In the genomic region with DNA sequence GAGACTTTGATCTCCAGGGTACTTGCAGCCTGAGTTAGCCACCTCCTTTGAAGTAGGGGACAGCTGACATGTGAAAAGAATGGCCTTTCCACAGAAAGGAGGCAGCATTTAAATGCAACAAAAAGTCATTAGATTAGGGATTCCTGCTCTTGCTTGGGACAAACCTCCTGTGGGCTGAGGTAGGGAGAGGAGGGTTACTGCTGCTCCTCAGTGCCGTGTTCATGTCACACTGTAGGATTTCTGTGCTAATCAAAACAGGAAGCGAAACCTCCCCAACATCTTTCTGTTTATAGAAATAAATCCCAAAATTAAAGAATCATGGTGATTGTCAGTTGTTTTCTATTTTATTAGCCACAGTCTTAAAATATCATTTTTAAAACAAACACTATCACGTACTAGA, we compare ENCODE assay signal across 18 mouse cellular contexts.
"Had no signal": no experiment of that assay in that cellular context is flagged by ENCODE, and none has a peak within 500 bp of the region (broad histone marks: within the 10 kb centered on the region; RNA-seq: fewer than 3 reads in every experiment).

No protein-coding gene starts in this region.

- H3K9me3 ChIP-seq: liver, embryonic 15.5 days; lung, embryonic 15.5 days; megakaryocyte, embryonic 14.5 days; midbrain, embryonic 13.5 days; midbrain, embryonic 15.5 days; neural tube, embryonic 12.5 days; stomach, embryonic 15.5 days had no signal

- H3K4me2 ChIP-seq: liver, embryonic 15.5 days; lung, embryonic 15.5 days; midbrain, embryonic 13.5 days; midbrain, embryonic 15.5 days; neural tube, embryonic 12.5 days; stomach, embryonic 15.5 days had no signal

- DNase-seq: liver, postnatal 0 days; lung, adult 2 months; lung, postnatal 14 days; lung, postnatal 36 days; right cerebral cortex, postnatal 14 days; thymus, adult 2 months; thymus, postnatal 25 days; thymus, postnatal 4 days had no signal

- H3K27ac ChIP-seq: liver, embryonic 15.5 days; lung, embryonic 15.5 days; macrophage; midbrain, embryonic 13.5 days; midbrain, embryonic 15.5 days; neural tube, embryonic 12.5 days; stomach, embryonic 15.5 days; stomach, postnatal 0 days had no signal

- H3K27me3 ChIP-seq: liver, embryonic 15.5 days; lung, embryonic 15.5 days; megakaryocyte, embryonic 14.5 days; midbrain, embryonic 13.5 days; midbrain, embryonic 15.5 days; neural tube, embryonic 12.5 days; stomach, embryonic 15.5 days had no signal

- H3K36me3 ChIP-seq: liver, embryonic 15.5 days; lung, embryonic 15.5 days; midbrain, embryonic 15.5 days; neural tube, embryonic 12.5 days; stomach, embryonic 15.5 days had no signal

- ATAC-seq: liver, postnatal 0 days; lung, postnatal 0 days; midbrain, embryonic 13.5 days; midbrain, embryonic 15.5 days had no signal

- H3K4me1 ChIP-seq: neural tube, embryonic 12.5 days; stomach, embryonic 15.5 days had no signal

- H3K9ac ChIP-seq: liver, embryonic 15.5 days; liver, postnatal 0 days; lung, embryonic 15.5 days; midbrain, embryonic 13.5 days; midbrain, embryonic 15.5 days; neural tube, embryonic 12.5 days; stomach, embryonic 15.5 days had no signal

- H3K4me3 ChIP-seq: liver, embryonic 15.5 days; lung, embryonic 15.5 days; megakaryocyte, embryonic 14.5 days; midbrain, embryonic 13.5 days; midbrain, embryonic 15.5 days; neural tube, embryonic 12.5 days; stomach, embryonic 15.5 days had no signal
